Mouse (Mus musculus) hindbrain, postnatal 0 days (tissue): ENCODE measurements around the gene Cdh13. TPM values are rescaled to one million over a fixed set of nuclear protein-coding genes. Genes with fewer than 3 reads are reported as not detected.

Experiments used
- ATAC-seq: fragments of 200-750 bp; cut with Nextera tagmentation; 2 replicates; pipeline ENCODE4 v1.8.0; 2017; ENCODE audit warnings: mild to moderate bottlenecking, moderate TSS enrichment, moderate library complexity
- DNase-seq: peaks from one replicate; pipeline ENCODE4 v3.0.0-alpha.2; 2015; ENCODE audit warnings: low spot score
- H3K27ac ChIP-seq: fragments of 300-500 bp; sonication (generic); 2 replicates; pipeline ENCODE4 v1.5.1; 2014; ENCODE audit warnings: mild to moderate bottlenecking
- H3K27me3 ChIP-seq: fragments of 300-500 bp; sonication (generic); 2 replicates; pipeline ENCODE4 v1.6.1; 2014; ENCODE audit warnings: low read length, mixed read lengths; ENCODE audit not compliant: insufficient read depth
- H3K36me3 ChIP-seq: fragments of 300-500 bp; sonication (generic); 2 replicates; pipeline ENCODE4 v1.6.1; 2014; ENCODE audit warnings: low read length, mixed read lengths; ENCODE audit not compliant: insufficient read depth
- H3K4me1 ChIP-seq: fragments of 300-500 bp; sonication (generic); 2 replicates; pipeline ENCODE4 v1.6.1; 2014; ENCODE audit warnings: antibody characterized with exemption, low read length, mixed read lengths; ENCODE audit not compliant: insufficient read depth
- H3K4me2 ChIP-seq: fragments of 300-500 bp; sonication (generic); 2 replicates; pipeline ENCODE4 v1.6.1; 2014; ENCODE audit warnings: low read depth, mild to moderate bottlenecking, low read length, moderate library complexity, mixed read lengths
- H3K4me3 ChIP-seq: fragments of 300-500 bp; sonication (generic); 2 replicates; pipeline ENCODE4 v1.5.1; 2014; ENCODE audit warnings: low read length
- H3K9ac ChIP-seq: fragments of 300-500 bp; sonication (generic); replicated peaks from 2 replicates; pipeline ENCODE4 v1.6.1; 2014; ENCODE audit warnings: mild to moderate bottlenecking, low read length, moderate library complexity, mixed read lengths
- H3K9me3 ChIP-seq: fragments of 300-500 bp; sonication (generic); 2 replicates; pipeline ENCODE4 v1.6.1; 2016; ENCODE audit warnings: low read length, mixed read lengths
- CTCF ChIP-seq: IDR thresholded peaks from 2 replicates; pipeline ENCODE4 v1.5.1; 2016; ENCODE audit warnings: antibody characterized with exemption, control low read depth, low read depth
- WGBS: fragments of 180-500 bp; shearing (Covaris S2); extraction: QIAGEN DNeasy Blood & Tissue Kit; methylation state at CpG from one replicate; pipeline ENCODE4 v1.1.7; 2014; 5-methylcytosine and 5-hydroxymethylcytosine counted together
- polyA plus RNA-seq: library from polyadenylated mRNA; unstranded; fragments of >200 nt; fragmentation: Nextera tagmentation; extraction: Ambion mirVana; gene quantifications from 2 replicates; pipeline ENCODE4 v1.2.1, GENCODE M21; 2015
- total RNA-seq: library from RNA; depleted of rRNA; stranded (reverse); fragments of >200 nt; gene quantifications from 2 replicates; pipeline ENCODE4 v1.2.3, GENCODE M21; 2014

Cdh13 gene
- total and polyA plus RNA-seq, 2 experiments from 2014 or later: 137 to 141 TPM

DNA sequence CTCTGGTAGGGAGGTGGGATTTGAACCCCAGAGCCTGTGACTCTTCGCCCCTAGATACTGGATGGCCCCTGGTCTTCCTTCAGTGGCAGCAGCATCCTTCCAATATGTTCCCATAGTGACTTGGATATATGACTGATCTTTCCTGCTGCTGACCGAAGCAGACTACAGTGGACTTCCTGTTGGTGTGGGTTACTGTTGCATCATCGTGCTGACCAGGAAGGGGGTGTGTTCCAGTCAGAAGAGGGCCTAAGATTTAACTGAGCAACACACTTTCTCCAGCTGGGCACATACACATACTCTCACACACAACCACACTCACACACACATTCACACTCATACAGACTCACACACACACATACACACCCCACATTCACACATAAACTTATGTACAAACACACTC, 986.0 kb downstream of the Cdh13 start:
- WGBS: 77% methylated on average over 3 of the region's 3 CpGs
- ATAC-seq: no peak
- H3K9me3 ChIP-seq: no peaks in the 10 kb centered on the region
- H3K27ac ChIP-seq: no peak overlapping the region
- H3K4me2 ChIP-seq: no peak overlapping the region
- H3K9ac ChIP-seq: no peak overlapping the region
- H3K4me3 ChIP-seq: no peak overlapping the region
- TF ChIP-seq CTCF: no peak
- no peak for DNase-seq
- no peaks in the 10 kb centered on the region for H3K4me1 ChIP-seq
- no peaks in the 10 kb centered on the region for H3K36me3 ChIP-seq
- no peaks in the 10 kb centered on the region for H3K27me3 ChIP-seq

DNA sequence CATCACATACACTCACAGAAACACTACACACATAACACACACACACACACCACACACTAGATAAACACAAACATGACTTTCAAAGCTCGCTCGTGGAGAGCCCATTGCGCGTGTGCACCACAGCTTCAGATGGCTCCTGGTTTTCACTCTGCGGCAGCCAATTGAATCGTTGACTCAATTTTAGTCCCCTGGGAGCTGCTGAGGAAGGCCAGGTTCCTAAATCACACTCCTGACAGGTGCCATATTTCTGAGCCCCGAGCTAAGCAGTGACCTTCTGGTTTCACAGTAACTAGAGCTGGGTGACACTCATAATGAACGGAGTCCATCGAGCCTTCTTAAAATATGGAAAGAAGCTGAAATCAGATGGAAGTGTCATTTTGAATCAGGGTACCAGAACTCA, 986.8 kb downstream of the Cdh13 start:
- Histone ChIP-seq H3K4me2 (no peak overlapping the region), H3K27ac (no peak overlapping the region), H3K9me3 (no peaks in the 10 kb centered on the region), H3K36me3 (no peaks in the 10 kb centered on the region), H3K4me1 (no peaks in the 10 kb centered on the region), H3K9ac (no peak overlapping the region), H3K27me3 (no peaks in the 10 kb centered on the region), H3K4me3 (no peak overlapping the region)
- DNase-seq (peak; percentile 37), ATAC-seq (no peak)
- 76% methylated on average over 9 of the region's 9 CpGs for WGBS
- TF ChIP-seq CTCF: no peak

GRCm38 (mm10) chr8:119272891-119273290, 989.4 kb downstream of the Cdh13 start:
- 62% methylated on average over 8 of the region's 8 CpGs for WGBS
- H3K27ac ChIP-seq: no peak overlapping the region
- H3K27me3 ChIP-seq: no peaks in the 10 kb centered on the region
- H3K9me3 ChIP-seq: no peaks in the 10 kb centered on the region
- no peak for TF ChIP-seq CTCF
- no peak overlapping the region for H3K4me3 ChIP-seq
- no peak for DNase-seq
- ATAC-seq: no peak
- no peak overlapping the region for H3K4me2 ChIP-seq
- no peaks in the 10 kb centered on the region for H3K4me1 ChIP-seq
- H3K36me3 ChIP-seq: no peaks in the 10 kb centered on the region
- H3K9ac ChIP-seq: no peak overlapping the region

DNA sequence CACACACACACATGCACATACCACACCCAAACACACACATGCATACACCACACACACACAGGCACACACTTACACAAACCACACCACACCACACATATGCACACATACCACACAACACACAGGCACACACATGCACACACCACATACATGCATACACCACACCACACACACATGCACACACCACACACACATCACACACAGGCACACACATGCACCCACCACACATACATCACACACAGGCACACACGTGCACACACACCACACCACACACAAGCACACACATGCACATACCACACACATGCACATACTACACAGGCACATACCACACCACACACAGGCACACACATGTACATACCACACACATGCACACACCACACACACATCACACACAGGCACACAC, 991.9 kb downstream of the Cdh13 start:
- no peaks in the 10 kb centered on the region for H3K27me3 ChIP-seq
- H3K9me3 ChIP-seq: no peaks in the 10 kb centered on the region
- no peaks in the 10 kb centered on the region for H3K36me3 ChIP-seq
- no peak overlapping the region for H3K4me3 ChIP-seq
- no peak overlapping the region for H3K27ac ChIP-seq
- WGBS: 94% methylated on average over 1 of the region's 1 CpGs
- DNase-seq (no peak), ATAC-seq (no peak)
- no peak overlapping the region for H3K9ac ChIP-seq
- no peak overlapping the region for H3K4me2 ChIP-seq
- TF ChIP-seq CTCF: no peak
- H3K4me1 ChIP-seq: no peaks in the 10 kb centered on the region

- no peak overlapping the region for H3K4me2 ChIP-seq
- no peak for TF ChIP-seq CTCF
- WGBS: 70% methylated on average over 3 of the region's 3 CpGs
- H3K9ac ChIP-seq: no peak overlapping the region
- H3K4me1 ChIP-seq: no peaks in the 10 kb centered on the region
- H3K4me3 ChIP-seq: no peak overlapping the region
- H3K36me3 ChIP-seq: no peaks in the 10 kb centered on the region
- no peak overlapping the region for H3K27ac ChIP-seq
- no peak for DNase-seq
- ATAC-seq: no peak
- no peaks in the 10 kb centered on the region for H3K27me3 ChIP-seq
- H3K9me3 ChIP-seq: no peaks in the 10 kb centered on the region
Observed at GRCm38 (mm10) chr8:119277047-119277451, 993.5 kb downstream of the Cdh13 start.

DNA sequence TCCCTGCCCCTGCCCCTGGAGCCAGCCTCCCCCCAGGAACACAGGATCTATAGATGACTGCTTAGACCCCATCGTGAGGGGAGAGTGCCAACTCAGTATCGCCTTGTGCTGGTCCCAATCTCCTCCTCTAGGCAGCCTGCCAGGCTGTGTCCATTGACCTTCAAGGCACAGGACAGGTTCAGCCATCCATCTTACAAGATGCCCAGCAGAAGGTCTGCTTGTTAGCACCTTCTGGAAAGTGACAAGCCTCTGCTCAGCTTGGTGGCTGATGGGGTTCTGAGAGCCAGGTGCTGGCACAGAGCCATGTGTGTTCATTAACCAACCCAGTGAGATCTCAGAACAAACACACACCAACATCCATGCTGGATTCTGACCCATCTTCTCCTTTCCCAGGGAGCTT, 998.2 kb downstream of the Cdh13 start:
- peak; percentile 65; the same call in 1 of the 2 replicates for ATAC-seq
- Histone ChIP-seq H3K4me1 (no peaks in the 10 kb centered on the region; the same call in 1 of the 2 replicates), H3K27me3 (no peaks in the 10 kb centered on the region), H3K9ac (no peak overlapping the region), H3K4me2 (no peak overlapping the region), H3K36me3 (no peaks in the 10 kb centered on the region), H3K9me3 (no peaks in the 10 kb centered on the region), H3K27ac (no peak overlapping the region), H3K4me3 (no peak overlapping the region)
- peak; percentile 77 for DNase-seq
- WGBS: 48% methylated on average over 2 of the region's 2 CpGs
- no peak for TF ChIP-seq CTCF

- Histone ChIP-seq H3K9ac (no peak overlapping the region), H3K4me2 (no peak overlapping the region), H3K36me3 (no peaks in the 10 kb centered on the region), H3K9me3 (no peaks in the 10 kb centered on the region), H3K27me3 (no peaks in the 10 kb centered on the region), H3K4me3 (no peak overlapping the region), H3K27ac (no peak overlapping the region), H3K4me1 (no peaks in the 10 kb centered on the region; the same call in 1 of the 2 replicates)
- 59% methylated on average over 9 of the region's 9 CpGs for WGBS
- no peak for TF ChIP-seq CTCF
- ATAC-seq (no peak), DNase-seq (peak; percentile 33)
Observed at GRCm38 (mm10) chr8:119284516-119284915, 1001.0 kb downstream of the Cdh13 start.
